Mouse (Mus musculus) midbrain, embryonic 14.5 days (tissue): ENCODE measurements around the gene Washc2. TPM values are rescaled to one million over a fixed set of nuclear protein-coding genes. Genes with fewer than 3 reads are reported as not detected.

Experiments used
- ATAC-seq: fragments of 200-750 bp; cut with Nextera tagmentation; 2 replicates; pipeline ENCODE4 v1.8.0; 2017; ENCODE audit warnings: moderate number of reproducible peaks, moderate library complexity; ENCODE audit not compliant: low FRiP score, low TSS enrichment
- DNase-seq: peaks from one replicate; pipeline ENCODE4 v3.0.0-alpha.2; 2015
- H3K27ac ChIP-seq: fragments of 300-500 bp; sonication (generic); replicated peaks from 2 replicates; pipeline ENCODE4 v1.5.1; 2014; ENCODE audit warnings: mild to moderate bottlenecking, low read depth, low read length, moderate library complexity
- H3K27me3 ChIP-seq: fragments of 300-500 bp; sonication (generic); 2 replicates; pipeline ENCODE4 v1.6.1; 2014; ENCODE audit warnings: low read length, control low read depth, mixed read lengths; ENCODE audit not compliant: control insufficient read depth, insufficient read depth
- H3K36me3 ChIP-seq: fragments of 300-500 bp; sonication (generic); 2 replicates; pipeline ENCODE4 v1.6.1; 2014; ENCODE audit warnings: low read length, control low read depth; ENCODE audit not compliant: control insufficient read depth, insufficient read depth
- H3K4me1 ChIP-seq: fragments of 300-500 bp; sonication (generic); 2 replicates; pipeline ENCODE4 v1.6.1; 2014; ENCODE audit warnings: mild to moderate bottlenecking, antibody characterized with exemption, low read length, control low read depth; ENCODE audit not compliant: control insufficient read depth, insufficient read depth
- H3K4me2 ChIP-seq: fragments of 300-500 bp; sonication (generic); 2 replicates; pipeline ENCODE4 v1.6.1; 2014; ENCODE audit warnings: mild to moderate bottlenecking, low read length, moderate library complexity
- H3K4me3 ChIP-seq: fragments of 300-500 bp; sonication (generic); replicated peaks from 2 replicates; pipeline ENCODE4 v1.5.1; 2014; ENCODE audit warnings: low read depth, low read length
- H3K9ac ChIP-seq: fragments of 300-500 bp; sonication (generic); replicated peaks from 2 replicates; pipeline ENCODE4 v1.6.1; 2014; ENCODE audit warnings: mild to moderate bottlenecking, low read length, moderate library complexity
- H3K9me3 ChIP-seq: fragments of 300-500 bp; sonication (generic); 2 replicates; pipeline ENCODE4 v1.6.1; 2016; ENCODE audit warnings: low read length, control low read depth, mixed read lengths; ENCODE audit not compliant: control insufficient read depth
- WGBS: fragments of 180-500 bp; shearing (Covaris S2); extraction: QIAGEN DNeasy Blood & Tissue Kit; methylation state at CpG from one replicate; pipeline ENCODE4 v1.1.7; 2014; 5-methylcytosine and 5-hydroxymethylcytosine counted together
- polyA plus RNA-seq: library from polyadenylated mRNA; unstranded; fragments of >200 nt; fragmentation: Nextera tagmentation; extraction: Ambion mirVana; gene quantifications from 2 replicates; pipeline ENCODE4 v1.2.1, GENCODE M21; 2014

Gene Washc2
- polyA plus RNA-seq, 1 experiment from 2014 or later, result 60.4 TPM

DNA sequence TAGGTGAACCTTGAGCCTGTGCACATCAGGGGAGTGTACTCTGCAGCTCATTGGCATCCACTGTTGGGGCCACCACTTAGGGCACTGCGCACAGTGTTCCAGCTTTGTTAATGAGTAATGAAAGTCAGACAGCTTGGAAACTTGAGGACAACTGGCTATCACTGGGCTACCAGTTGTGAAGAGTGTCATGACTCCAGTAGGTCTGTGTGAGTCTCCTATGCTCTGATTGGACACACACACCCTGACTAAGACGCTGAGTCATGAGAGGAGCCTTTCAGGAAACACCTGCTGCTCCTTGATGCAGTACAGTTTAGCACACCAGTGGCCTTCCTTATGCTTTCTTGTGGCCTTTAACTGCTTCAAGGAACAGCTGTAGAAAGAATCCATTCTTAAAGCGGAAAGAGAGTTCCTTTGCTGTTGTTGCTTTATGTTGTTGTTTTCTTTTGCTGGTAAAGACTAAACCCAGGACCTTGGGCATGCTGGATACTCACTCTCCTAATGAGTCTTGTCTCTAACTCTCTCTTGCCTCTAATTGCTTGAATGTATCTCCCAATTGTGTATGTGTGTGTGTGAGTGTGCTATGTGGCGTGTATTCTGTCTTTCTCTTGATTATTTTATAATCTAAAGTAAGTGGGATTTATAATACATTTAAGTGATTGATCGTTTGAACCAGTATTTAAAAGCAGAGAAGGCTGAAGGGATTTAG lies 79.2 kb downstream of the Washc2 start:
- Histone ChIP-seq H3K27me3 (no peaks in the 10 kb centered on the region), H3K9ac (no peak overlapping the region), H3K4me1 (no peaks in the 10 kb centered on the region), H3K4me2 (no peak overlapping the region), H3K9me3 (no peaks in the 10 kb centered on the region), H3K4me3 (no peak overlapping the region), H3K36me3 (no peaks in the 10 kb centered on the region; the same call in 1 of the 2 replicates), H3K27ac (no peak overlapping the region)
- ATAC-seq, result no peak
- 87% methylated on average over 5 of the region's 5 CpGs for WGBS
- DNase-seq, result no peak

GRCm38 (mm10) chr6:116311411-116311810 lies 103.6 kb downstream of the Washc2 start:
- no peak overlapping the region for H3K9ac ChIP-seq
- H3K4me1 ChIP-seq, result no peaks in the 10 kb centered on the region
- no peaks in the 10 kb centered on the region for H3K9me3 ChIP-seq
- ATAC-seq (no peak), DNase-seq (no peak)
- H3K27me3 ChIP-seq, result no peaks in the 10 kb centered on the region
- H3K4me3 ChIP-seq, result no peak overlapping the region
- no peak overlapping the region for H3K27ac ChIP-seq
- H3K36me3 ChIP-seq, result 0 out of 2 replicates have a peak, but pooled peaks cover 2% of the 10 kb centered on the region
- 94% methylated on average over 2 of the region's 2 CpGs for WGBS
- no peak overlapping the region for H3K4me2 ChIP-seq

Other genes starting within 250 kb of the Washc2 start
- 3.9 and 9.0 TPM in 2 replicates for gene Plxnd1, start 213.0 kb upstream of the Washc2 start, polyA plus RNA-seq
- 25.8 and 26.2 TPM in 2 replicates for gene Tmcc1, start 14.6 kb upstream of the Washc2 start, polyA plus RNA-seq
- gene Zfand4, start 56.2 kb downstream of the Washc2 start, polyA plus RNA-seq, result 9.0 and 12.4 TPM in 2 replicates
- 78.2 and 81.0 TPM in 2 replicates for gene March8, start 130.0 kb downstream of the Washc2 start, polyA plus RNA-seq